Mouse (Mus musculus) hindbrain, embryonic 10.5 days (tissue): ENCODE results near the gene Tomm40l. TPM values are rescaled to one million over a fixed set of nuclear protein-coding genes. Genes with fewer than 3 reads are reported as not detected.
A peak's percentile ranks its signal among the peaks of the same experiment; 100 is the strongest.

ENCODE experiments used
- DNase-seq: peaks from one replicate; pipeline ENCODE4 v3.0.0-alpha.2; 2017; ENCODE audit warnings: low spot score
- H3K27ac ChIP-seq: fragments of 300-500 bp; sonication (generic); 2 replicates; pipeline ENCODE4 v1.5.1; 2016; ENCODE audit warnings: mild to moderate bottlenecking, moderate library complexity
- H3K27me3 ChIP-seq: fragments of 300-500 bp; sonication (generic); 2 replicates; pipeline ENCODE4 v1.6.1; 2016; ENCODE audit warnings: mild to moderate bottlenecking; ENCODE audit not compliant: poor library complexity, insufficient read depth, severe bottlenecking
- H3K36me3 ChIP-seq: fragments of 300-500 bp; sonication (generic); 2 replicates; pipeline ENCODE4 v1.6.1; 2016; ENCODE audit warnings: mild to moderate bottlenecking, moderate library complexity
- H3K4me1 ChIP-seq: fragments of 300-500 bp; sonication (generic); replicated peaks from 2 replicates; pipeline ENCODE4 v1.6.1; 2016; ENCODE audit warnings: mild to moderate bottlenecking
- H3K4me3 ChIP-seq: fragments of 300-500 bp; sonication (generic); 2 replicates; pipeline ENCODE4 v1.5.1; 2016; ENCODE audit warnings: mild to moderate bottlenecking, moderate library complexity
- H3K9me3 ChIP-seq: fragments of 300-500 bp; sonication (generic); 2 replicates; pipeline ENCODE4 v1.6.1; 2016; ENCODE audit warnings: mild to moderate bottlenecking, moderate library complexity
- WGBS: fragments of 180-500 bp; shearing (Covaris S2); methylation state at CpG from one replicate; pipeline ENCODE4 v1.1.7; 2016; 5-methylcytosine and 5-hydroxymethylcytosine counted together
- polyA plus RNA-seq: library from polyadenylated mRNA; unstranded; fragments of >200 nt; fragmentation: Nextera tagmentation; extraction: Ambion mirVana; gene quantifications from 2 replicates; pipeline ENCODE4 v1.2.1, GENCODE M21; 2016

Gene Tomm40l
- polyA plus RNA-seq, 1 experiment from 2014 or later: 36.2 TPM

GRCm38 (mm10) chr1:171260316-171260715 is 38.0 kb upstream of the Tomm40l start:
- WGBS: 86% methylated on average over 3 of the region's 3 CpGs
- Histone ChIP-seq H3K27ac (no peak overlapping the region), H3K4me1 (peaks cover 16% of the 10 kb centered on the region), H3K36me3 (peaks cover 29% of the 10 kb centered on the region), H3K4me3 (no peak overlapping the region), H3K9me3 (no peaks in the 10 kb centered on the region), H3K27me3 (no peaks in the 10 kb centered on the region)
- no peak for DNase-seq

- H3K9me3 ChIP-seq: no peaks in the 10 kb centered on the region
- peaks cover 16% of the 10 kb centered on the region for H3K4me1 ChIP-seq
- WGBS: 80% methylated on average over 17 of the region's 17 CpGs
- H3K36me3 ChIP-seq: peaks cover 40% of the 10 kb centered on the region
- H3K27me3 ChIP-seq: no peaks in the 10 kb centered on the region
- H3K27ac ChIP-seq: no peak overlapping the region
- no peak overlapping the region for H3K4me3 ChIP-seq
- DNase-seq: no peak
These were observed 36.6 kb upstream of the Tomm40l start for GRCm38 (mm10) chr1:171258921-171259320.

- peaks cover 45% of the 10 kb centered on the region for H3K36me3 ChIP-seq
- no peaks in the 10 kb centered on the region for H3K27me3 ChIP-seq
- peaks cover 10% of the 10 kb centered on the region for H3K4me1 ChIP-seq
- no peaks in the 10 kb centered on the region for H3K9me3 ChIP-seq
- H3K4me3 ChIP-seq: no peak overlapping the region
- DNase-seq: no peak
- no peak overlapping the region for H3K27ac ChIP-seq
- WGBS: 85% methylated on average over 9 of the region's 9 CpGs
These were observed 35.5 kb upstream of the Tomm40l start for GRCm38 (mm10) chr1:171257781-171258180.

DNA sequence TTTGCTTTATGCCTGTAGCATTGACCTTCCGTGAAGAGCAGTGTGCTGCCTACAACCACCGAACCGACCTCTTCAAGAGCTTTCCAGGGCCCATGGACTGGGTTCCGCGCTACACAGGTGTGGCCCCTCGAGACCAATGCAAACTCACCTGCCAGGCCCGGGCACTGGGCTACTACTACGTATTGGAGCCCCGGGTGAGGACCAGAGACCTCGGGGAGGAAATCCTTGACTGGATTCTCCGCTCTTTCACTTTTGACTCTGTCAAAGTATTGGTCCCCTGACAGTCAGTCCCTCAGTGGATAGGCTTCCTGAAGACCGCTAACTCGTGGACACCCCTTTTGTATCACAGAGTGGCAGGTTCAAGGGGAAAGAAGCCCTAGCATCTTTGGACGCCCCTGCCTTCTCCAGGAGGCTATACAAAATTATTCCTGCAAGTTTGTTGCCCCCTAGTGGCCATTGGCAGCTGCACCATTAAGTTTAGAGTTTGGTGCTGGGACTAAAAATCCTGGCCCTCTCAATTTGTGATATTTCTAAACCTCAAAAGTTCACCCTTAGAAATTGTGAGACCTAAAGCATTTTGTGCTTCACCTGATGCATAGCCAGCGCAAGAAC is 34.7 kb upstream of the Tomm40l start:
- WGBS: 73% methylated on average over 15 of the region's 15 CpGs
- Histone ChIP-seq H3K27ac (no peak overlapping the region), H3K9me3 (no peaks in the 10 kb centered on the region), H3K4me3 (no peak overlapping the region), H3K27me3 (no peaks in the 10 kb centered on the region), H3K36me3 (peaks cover 45% of the 10 kb centered on the region), H3K4me1 (peaks cover 12% of the 10 kb centered on the region)
- DNase-seq: peak; percentile 69

DNA sequence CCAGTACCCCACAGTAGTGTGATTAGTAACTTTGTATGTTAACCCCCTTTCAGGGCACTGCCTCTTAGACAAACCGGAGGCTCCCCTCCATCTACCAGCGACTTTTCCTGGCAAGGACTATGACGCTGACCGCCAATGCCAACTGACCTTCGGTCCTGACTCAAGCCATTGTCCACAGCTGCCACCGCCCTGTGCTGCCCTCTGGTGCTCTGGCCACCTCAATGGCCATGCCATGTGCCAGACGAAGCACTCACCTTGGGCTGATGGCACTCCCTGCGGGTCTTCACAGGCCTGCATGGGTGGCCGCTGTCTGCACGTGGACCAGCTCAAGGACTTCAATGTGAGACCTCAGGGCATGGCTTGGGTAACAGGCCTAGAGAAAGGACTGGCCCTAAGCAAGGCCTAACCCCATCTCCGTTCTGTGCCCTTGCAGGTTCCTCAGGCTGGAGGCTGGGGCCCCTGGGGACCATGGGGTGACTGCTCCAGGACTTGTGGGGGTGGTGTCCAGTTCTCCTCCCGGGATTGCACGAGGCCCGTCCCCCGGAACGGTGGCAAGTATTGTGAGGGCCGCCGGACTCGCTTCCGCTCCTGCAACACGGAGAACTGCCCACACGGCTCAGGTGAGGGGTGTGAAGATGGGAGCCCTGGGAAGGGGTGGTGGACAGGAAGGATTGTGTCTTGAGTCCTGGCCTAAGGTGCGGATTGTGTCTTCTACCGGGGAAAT is 33.9 kb upstream of the Tomm40l start:
- Histone ChIP-seq H3K36me3 (peaks cover 45% of the 10 kb centered on the region), H3K27ac (no peak overlapping the region), H3K4me1 (peaks cover 20% of the 10 kb centered on the region), H3K27me3 (no peaks in the 10 kb centered on the region), H3K4me3 (no peak overlapping the region), H3K9me3 (no peaks in the 10 kb centered on the region)
- no peak for DNase-seq
- WGBS: 93% methylated on average over 24 of the region's 24 CpGs

DNA sequence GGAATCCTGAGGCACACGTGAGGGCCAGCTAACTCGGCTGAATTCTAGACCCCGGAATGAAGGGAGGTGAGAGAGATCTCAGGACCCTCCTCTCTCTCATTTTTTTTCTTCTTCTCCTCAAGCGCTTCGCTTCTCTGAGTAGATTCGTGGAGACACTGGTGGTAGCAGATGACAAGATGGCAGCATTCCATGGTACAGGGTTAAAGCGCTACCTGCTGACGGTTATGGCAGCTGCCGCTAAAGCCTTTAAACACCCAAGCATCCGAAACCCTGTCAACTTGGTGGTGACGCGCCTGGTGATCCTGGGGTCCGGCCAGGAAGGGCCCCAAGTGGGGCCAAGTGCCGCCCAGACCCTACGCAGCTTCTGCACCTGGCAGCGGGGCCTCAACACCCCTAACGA is 30.1 kb upstream of the Tomm40l start:
- WGBS: 46% methylated on average over 17 of the region's 17 CpGs
- no peaks in the 10 kb centered on the region for H3K27me3 ChIP-seq
- H3K4me3 ChIP-seq: peak overlapping the region; percentile 55
- H3K9me3 ChIP-seq: no peaks in the 10 kb centered on the region
- H3K27ac ChIP-seq: peak overlapping the region; percentile 85
- DNase-seq: no peak
- H3K36me3 ChIP-seq: peaks cover 26% of the 10 kb centered on the region
- peaks cover 58% of the 10 kb centered on the region for H3K4me1 ChIP-seq

- Histone ChIP-seq H3K36me3 (peaks cover 26% of the 10 kb centered on the region), H3K4me3 (peak overlapping the region; percentile 55), H3K27me3 (no peaks in the 10 kb centered on the region), H3K9me3 (no peaks in the 10 kb centered on the region), H3K4me1 (peaks cover 60% of the 10 kb centered on the region), H3K27ac (peak overlapping the region; percentile 85)
- WGBS: 1% methylated on average over 13 of the region's 13 CpGs
- DNase-seq: peak; percentile 71
These were observed 29.4 kb upstream of the Tomm40l start for GRCm38 (mm10) chr1:171251594-171252324.

GRCm38 (mm10) chr1:171250680-171251593 is 28.6 kb upstream of the Tomm40l start, which contains the start of gene Ndufs2:
TSS of gene Ndufs2 (minus strand) at chr1:171251388.
- WGBS: 8% methylated on average over 26 of the region's 26 CpGs
- no peaks in the 10 kb centered on the region for H3K27me3 ChIP-seq

DNA sequence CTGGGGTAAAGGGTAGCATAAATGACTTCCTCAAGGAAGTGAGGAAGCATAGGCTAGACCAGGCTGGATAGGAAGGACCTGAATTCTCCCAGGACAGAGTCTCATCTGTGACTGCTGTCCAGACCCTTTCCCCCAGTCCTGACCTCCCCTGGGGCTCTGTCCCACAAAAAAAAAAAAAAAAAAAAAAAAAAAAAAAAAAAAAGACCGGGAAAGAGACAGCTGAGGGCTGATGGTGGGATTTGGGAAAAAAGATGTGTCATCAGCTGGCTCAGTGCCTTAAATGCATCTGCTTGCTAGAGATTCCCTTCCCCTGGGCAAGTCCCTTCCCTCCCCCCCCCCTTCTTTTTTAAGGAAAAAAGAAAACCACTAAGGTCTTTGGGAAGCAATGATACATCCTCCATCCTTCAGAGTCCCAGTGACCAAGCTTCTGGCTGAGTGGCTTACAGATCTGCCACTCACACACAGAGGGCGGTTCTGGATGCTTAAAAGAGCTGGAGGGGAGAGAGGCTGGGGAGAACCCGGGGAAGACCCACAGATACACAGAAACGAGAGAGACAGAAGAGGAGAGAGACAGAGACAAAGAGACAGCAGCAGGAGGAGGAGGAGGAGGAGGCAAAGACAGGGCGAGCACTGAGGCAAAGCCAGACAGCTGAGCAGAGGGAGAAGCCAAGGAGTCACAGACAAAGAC is 27.7 kb upstream of the Tomm40l start, which contains the start of gene Adamts4:
Adamts4 (plus strand) TSS at position 509 of the 688 bp plus-strand sequence.
- no peaks in the 10 kb centered on the region for H3K9me3 ChIP-seq
- H3K4me1 ChIP-seq: peaks cover 73% of the 10 kb centered on the region
- peak within 1 kb of the TSS; percentile 55 for H3K4me3 ChIP-seq
- no peaks in the 10 kb centered on the region for H3K27me3 ChIP-seq
- peak within 1 kb of the TSS; percentile 96 for H3K27ac ChIP-seq
- 17% methylated on average over 5 of the region's 5 CpGs for WGBS
- DNase-seq: peak; percentile 66
- H3K36me3 ChIP-seq: peaks cover 22% of the 10 kb centered on the region

More at GRCm38 (mm10) chr1:171250680-171251593, 28.6 kb upstream of the Tomm40l start, which contains the start of gene Ndufs2:
- H3K4me1 ChIP-seq: peaks cover 68% of the 10 kb centered on the region
- H3K4me3 ChIP-seq: peak within 1 kb of the TSS; percentile 55
- H3K27ac ChIP-seq: peak within 1 kb of the TSS; percentile 85
- H3K36me3 ChIP-seq: peaks cover 18% of the 10 kb centered on the region
- peak; percentile 52 for DNase-seq
- no peaks in the 10 kb centered on the region for H3K9me3 ChIP-seq

DNA sequence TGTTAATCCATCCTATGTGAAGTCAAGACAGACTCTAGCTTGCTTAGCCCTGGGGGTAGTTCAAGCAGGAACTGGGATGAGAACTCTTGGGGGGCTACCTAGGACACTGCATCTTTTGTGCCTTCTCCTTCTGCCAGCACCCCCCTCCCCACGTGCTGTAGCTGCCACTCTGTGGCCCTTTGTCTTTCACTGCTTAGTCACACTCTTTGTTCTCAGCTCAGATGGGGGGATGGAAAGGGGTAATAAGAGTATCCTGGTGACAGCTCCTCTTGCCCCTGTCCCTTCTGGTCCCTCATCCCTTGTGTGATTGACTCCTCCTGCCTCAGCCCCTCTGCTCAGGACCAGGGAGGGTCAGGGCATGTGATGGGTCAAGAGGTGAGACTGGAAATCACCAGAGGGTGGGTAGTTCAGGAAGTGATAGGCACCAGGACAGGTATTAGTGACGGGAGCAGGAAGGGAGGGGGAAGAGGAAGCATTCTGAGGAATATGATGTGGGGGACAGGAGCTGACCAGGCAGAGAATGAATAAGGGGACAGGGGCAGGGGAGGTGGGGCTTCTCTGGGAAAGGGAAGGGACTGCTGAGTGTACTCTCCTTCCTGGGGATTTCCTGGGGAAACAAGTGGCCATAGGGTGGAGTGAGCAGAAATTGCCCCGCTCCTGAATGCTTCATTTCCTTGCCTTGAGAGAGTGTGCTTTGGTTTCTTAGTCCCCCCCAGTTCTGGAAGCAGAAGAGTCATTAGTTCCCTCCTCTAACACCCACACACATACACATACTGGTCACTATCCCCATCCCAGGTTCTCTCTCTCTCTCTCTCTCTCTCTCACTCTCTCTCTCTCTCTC is 26.3 kb upstream of the Tomm40l start:
- Histone ChIP-seq H3K9me3 (no peaks in the 10 kb centered on the region), H3K36me3 (peaks cover 20% of the 10 kb centered on the region), H3K27ac (peak overlapping the region; percentile 96), H3K4me1 (peaks cover 73% of the 10 kb centered on the region), H3K4me3 (peak overlapping the region; percentile 71; the same call in 1 of the 2 replicates), H3K27me3 (no peaks in the 10 kb centered on the region)
- DNase-seq: peak; percentile 30
- 49% methylated on average over 3 of the region's 3 CpGs for WGBS

- Histone ChIP-seq H3K4me3 (peak overlapping the region; percentile 71), H3K27ac (peak overlapping the region; percentile 96), H3K36me3 (peaks cover 25% of the 10 kb centered on the region), H3K9me3 (no peaks in the 10 kb centered on the region), H3K4me1 (peaks cover 70% of the 10 kb centered on the region), H3K27me3 (no peaks in the 10 kb centered on the region)
- 22% methylated on average over 4 of the region's 4 CpGs for WGBS
- DNase-seq: peak; percentile 29
These were observed 25.6 kb upstream of the Tomm40l start for GRCm38 (mm10) chr1:171247916-171248315.
